Mouse (Mus musculus) megakaryocyte, adult 5-6 weeks (primary cell): Measurements from ENCODE around the gene Tmem184a. TPM values are rescaled to one million over a fixed set of nuclear protein-coding genes. Genes with fewer than 3 reads are reported as not detected.
A peak's percentile ranks its signal among the peaks of the same experiment; 100 is the strongest.

ENCODE experiments used
- ATAC-seq: 2 replicates; pipeline ENCODE4 v1.8.0; 2016; ENCODE audit warnings: mild to moderate bottlenecking, inconsistent platforms; ENCODE audit not compliant: poor library complexity, severe bottlenecking
- total RNA-seq, 2 experiments: library from RNA; stranded (forward) in 1 of 2; stranded (reverse) in 1 of 2; fragments of 153-499, 151-499 nt in 1 of 2; fragments of 221-1000, 200-1000 nt in 1 of 2; gene quantifications; 2 replicates each; pipeline versions ENCODE4 v1.2.3 to v1.2.4; 2015 to 2017

Gene Tmem184a
- total RNA-seq (2015) = not detected in 2 replicates
- total RNA-seq (2017) = not detected in 2 replicates

DNA sequence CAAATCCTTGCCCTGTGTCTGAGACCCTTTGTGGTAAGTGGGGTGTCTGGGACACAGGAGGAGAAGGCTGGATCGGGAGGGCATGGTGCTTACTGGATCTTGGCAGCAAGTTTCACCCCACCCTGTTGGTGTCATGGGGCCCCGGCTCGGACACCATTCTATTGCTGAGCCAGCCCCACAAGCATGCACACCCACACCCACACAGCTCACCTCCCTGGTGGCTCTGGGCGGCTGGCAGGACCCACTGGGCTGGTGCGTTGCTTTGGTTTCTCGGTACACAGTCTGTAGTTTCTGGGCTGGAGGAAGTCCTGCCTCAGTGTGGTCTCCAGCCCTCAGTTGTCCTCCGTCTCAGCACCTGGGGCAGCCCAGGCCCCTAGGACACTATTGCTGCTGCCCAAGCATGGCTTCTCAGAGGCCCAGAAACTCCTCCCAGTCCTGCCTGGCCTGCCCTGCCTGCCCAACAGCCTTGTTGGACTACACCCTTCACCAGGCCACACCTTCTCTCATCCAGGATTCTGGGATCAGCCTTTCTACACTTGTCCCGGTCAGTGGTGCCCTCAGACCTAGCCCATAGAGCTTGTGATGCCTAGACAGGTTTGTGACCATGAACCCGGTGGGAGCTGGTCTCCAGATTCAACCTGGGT, at the start of gene Tmem184a:
TSS of gene Tmem184a (minus strand) at position 380 of the 644 bp plus-strand sequence.
- ATAC-seq = no peak

DNA sequence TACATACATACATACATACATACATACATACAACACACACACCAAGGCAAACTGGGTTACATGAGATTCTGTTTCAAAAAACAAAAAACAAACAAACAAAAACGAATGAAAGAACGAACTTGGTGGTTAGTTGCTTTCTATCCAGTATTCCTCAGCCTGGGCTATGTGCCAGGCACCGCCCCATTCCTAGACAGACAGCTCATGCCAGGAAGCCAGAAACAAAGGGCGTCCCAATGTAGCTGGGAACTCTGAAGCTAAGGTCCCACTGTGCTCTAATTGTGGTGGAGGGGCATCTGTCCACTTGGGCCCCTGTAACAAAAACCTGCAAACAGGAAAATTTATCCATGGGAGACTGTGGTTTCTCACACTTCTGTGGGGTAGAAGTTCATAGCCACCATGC, 43.0 kb upstream of the Tmem184a start:
- no peak for ATAC-seq

GRCm38 (mm10) chr5:139860328-139861104, 40.8 kb upstream of the Tmem184a start:
- ATAC-seq = no peak

DNA sequence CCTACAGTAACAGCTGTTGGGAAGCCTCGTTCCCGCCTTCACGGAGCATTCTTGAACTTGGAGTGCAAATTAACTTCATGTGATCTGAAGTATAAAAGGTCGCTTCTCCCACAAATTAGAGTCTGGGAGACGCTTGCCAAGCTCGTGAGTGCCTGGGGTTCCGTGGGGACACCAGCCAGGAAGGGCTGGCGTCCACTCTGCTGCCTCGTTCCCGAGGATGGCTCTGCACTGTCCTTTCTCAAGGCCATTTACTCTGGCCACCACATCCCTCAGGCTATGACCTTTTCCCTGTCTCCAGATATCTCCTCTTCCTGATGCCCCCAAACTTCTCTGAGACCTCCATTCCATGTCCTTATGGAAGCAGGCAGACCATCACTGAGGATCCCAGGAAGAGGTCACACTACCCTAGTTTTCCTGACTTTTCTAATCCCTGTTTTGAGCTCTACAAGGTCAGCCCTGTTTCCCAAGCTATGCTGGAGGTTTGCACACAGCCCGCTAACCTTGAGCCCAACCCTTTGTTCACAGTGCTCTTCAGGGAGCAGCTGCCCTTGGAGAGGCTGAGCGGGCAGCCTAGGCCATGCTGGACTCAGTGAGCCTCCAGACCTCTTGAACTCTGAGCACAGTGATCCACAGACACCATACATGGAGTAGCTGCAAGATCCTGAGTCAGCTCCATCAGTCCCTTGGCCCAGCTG, 30.1 kb upstream of the Tmem184a start:
- no peak for ATAC-seq

- no peak for ATAC-seq
These were observed 19.4 kb upstream of the Tmem184a start for GRCm38 (mm10) chr5:139839142-139839541.

- ATAC-seq = peak; percentile 82
These were observed 18.8 kb upstream of the Tmem184a start for GRCm38 (mm10) chr5:139838476-139838892.

- no peak for ATAC-seq
These were observed 16.0 kb upstream of the Tmem184a start for GRCm38 (mm10) chr5:139835706-139836105.

GRCm38 (mm10) chr5:139832125-139832524, 12.4 kb upstream of the Tmem184a start:
- no peak for ATAC-seq

DNA sequence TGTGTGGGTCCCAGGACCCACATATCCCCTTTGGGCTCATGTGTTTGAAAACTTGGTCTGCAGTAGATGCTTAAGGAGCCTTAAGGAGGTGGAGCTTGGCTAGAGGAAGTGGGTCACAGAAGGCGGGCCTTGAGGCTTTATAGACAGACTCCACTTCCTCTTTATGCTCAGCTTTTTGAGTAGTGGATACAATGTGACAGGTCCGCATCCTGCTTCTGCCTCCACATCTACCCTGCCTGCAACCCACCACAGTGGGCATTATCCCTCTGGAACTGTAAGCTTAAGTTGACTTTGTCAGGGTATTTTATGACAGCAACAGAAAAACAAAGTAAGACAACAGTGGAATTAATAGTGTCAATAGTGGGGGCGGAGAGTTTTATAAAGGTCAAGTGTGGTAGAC, 11.0 kb upstream of the Tmem184a start:
- ATAC-seq = peak; percentile 84

DNA sequence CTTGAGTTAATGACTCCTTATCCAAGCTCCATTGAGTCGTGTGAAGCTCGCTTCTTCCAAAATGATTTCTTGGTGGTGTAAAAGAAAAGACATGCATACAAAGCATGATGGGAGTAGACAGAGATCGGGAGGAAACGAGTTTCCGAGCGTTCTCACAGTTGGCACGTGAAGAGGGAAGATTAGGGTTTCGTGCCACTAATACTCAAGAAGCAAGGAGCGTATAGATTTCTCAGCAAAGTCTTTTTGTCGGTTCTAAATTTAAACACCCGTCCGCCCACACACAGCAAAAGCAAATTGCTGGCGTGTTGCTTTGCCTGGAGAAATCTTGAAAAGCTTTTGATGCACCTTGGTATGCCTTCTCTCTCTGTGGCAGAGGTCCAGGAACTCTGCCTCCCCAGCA, 9.7 kb upstream of the Tmem184a start:
- no peak for ATAC-seq

GRCm38 (mm10) chr5:139827593-139827992, 7.9 kb upstream of the Tmem184a start:
- no peak for ATAC-seq

DNA sequence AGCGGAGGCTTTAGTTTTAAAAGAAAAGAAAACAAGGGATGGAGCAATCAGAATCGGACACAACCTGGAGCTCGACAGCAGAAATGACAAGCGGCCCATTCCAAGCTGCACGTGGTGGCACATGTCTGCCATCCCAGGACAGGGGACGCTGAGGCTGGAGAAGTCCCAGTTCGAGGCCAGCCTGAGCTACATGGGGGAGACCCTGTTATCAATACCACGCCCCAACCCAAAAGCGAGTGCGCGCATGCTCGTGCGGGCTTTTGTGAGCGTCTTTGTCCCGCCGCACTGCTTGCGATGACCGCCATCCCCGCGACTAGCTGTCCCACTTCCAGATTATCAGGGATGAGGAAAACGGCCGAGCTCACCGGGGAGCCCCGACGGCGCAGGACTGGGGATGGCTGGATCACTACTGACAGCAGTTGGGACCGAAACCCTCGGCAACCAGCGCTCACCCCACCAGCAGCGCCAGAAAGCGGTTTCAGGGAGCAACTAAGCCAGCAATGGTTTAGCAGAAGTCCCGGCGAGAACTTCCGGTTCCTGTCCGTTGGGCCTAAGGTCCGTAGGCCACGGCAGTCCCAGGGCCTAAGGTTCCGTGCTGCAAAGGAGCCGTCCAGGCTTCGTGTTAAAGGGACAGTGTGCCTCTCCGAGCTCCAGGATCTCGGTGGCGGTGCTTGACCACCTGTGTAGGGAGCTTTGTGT, 6.8 kb upstream of the Tmem184a start, which contains the start of the genes Gm26938 and Psmg3:
TSS of gene Gm26938 (minus strand) at position 51 of the 699 bp plus-strand sequence.
TSS of gene Psmg3 (minus strand) at position 529 of the 699 bp plus-strand sequence.
- peak; percentile 94 for ATAC-seq

DNA sequence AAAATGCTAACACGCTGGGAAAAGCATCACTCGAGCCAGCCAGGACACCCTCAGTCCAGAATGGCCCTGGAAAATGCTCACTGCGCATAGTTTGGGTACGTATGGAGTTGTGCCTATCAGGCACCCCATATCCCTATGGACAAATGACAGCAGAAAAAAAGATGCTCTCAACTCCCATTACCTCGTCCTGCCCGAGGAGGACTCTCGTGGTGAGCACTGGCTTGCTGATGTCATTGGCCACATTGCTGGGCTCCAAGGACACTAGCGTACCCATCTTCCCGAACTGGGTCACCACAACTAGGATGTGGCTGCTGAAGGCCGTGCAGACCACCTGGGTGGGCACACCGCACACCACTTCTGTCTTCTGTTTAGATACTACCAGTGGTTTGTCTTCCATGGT, 6.2 kb upstream of the Tmem184a start:
- ATAC-seq = no peak

- ATAC-seq = no peak
These were observed 4.8 kb upstream of the Tmem184a start for GRCm38 (mm10) chr5:139824531-139824930.

GRCm38 (mm10) chr5:139821466-139822459, 2.0 kb upstream of the Tmem184a start:
- no peak for ATAC-seq

GRCm38 (mm10) chr5:139818801-139819200, 916 bp downstream of the Tmem184a start:
- ATAC-seq = peak; percentile 61

- ATAC-seq = no peak
These were observed 1.7 kb downstream of the Tmem184a start for GRCm38 (mm10) chr5:139818056-139818455.

GRCm38 (mm10) chr5:139817292-139817691, 2.4 kb downstream of the Tmem184a start:
- ATAC-seq = peak; percentile 72

- ATAC-seq = no peak
These were observed 3.3 kb downstream of the Tmem184a start for GRCm38 (mm10) chr5:139816445-139816844.

- ATAC-seq = no peak
These were observed 3.8 kb downstream of the Tmem184a start for GRCm38 (mm10) chr5:139815964-139816363.
